Mouse (Mus musculus) induced T-regulatory cell, adult 2 months (primary cell): ENCODE data around the gene Higd1c.
"Not testable (repeated sequence)": the region's sequence is repeated elsewhere in the genome, so short reads cannot be mapped to it uniquely, and the experiment has no call there.

Experiments
- DNase-seq: peaks from one replicate; pipeline ENCODE4 v3.0.0-alpha.2; 2012; ENCODE audit warnings: low read depth

Gene Higd1c

GRCm38 (mm10) chr15:100355876-100356275 lies 8.5 kb upstream of the Higd1c start:
- DNase-seq: no peak

GRCm38 (mm10) chr15:100365967-100366366 lies 1.6 kb downstream of the Higd1c start:
- not testable (repeated sequence) for DNase-seq

GRCm38 (mm10) chr15:100367119-100367518 lies 2.8 kb downstream of the Higd1c start:
- no peak for DNase-seq

GRCm38 (mm10) chr15:100375066-100375465 lies 10.7 kb downstream of the Higd1c start:
- DNase-seq: peak; percentile 65

- DNase-seq: not testable (repeated sequence)
Observed at GRCm38 (mm10) chr15:100377847-100378505, 13.6 kb downstream of the Higd1c start.

GRCm38 (mm10) chr15:100379658-100380057 lies 15.3 kb downstream of the Higd1c start:
- DNase-seq: no peak

GRCm38 (mm10) chr15:100380104-100380503 lies 15.8 kb downstream of the Higd1c start:
- DNase-seq: no peak

GRCm38 (mm10) chr15:100385705-100386104 lies 21.4 kb downstream of the Higd1c start:
- no peak for DNase-seq

- no peak for DNase-seq
Observed at GRCm38 (mm10) chr15:100387544-100388223, 23.3 kb downstream of the Higd1c start.

- no peak for DNase-seq
Observed at GRCm38 (mm10) chr15:100388224-100388835, 24.0 kb downstream of the Higd1c start.

GRCm38 (mm10) chr15:100388886-100389285 lies 24.5 kb downstream of the Higd1c start:
- no peak for DNase-seq

GRCm38 (mm10) chr15:100391066-100391465 lies 26.7 kb downstream of the Higd1c start:
- no peak for DNase-seq

- DNase-seq: no peak
Observed at GRCm38 (mm10) chr15:100391599-100391998, 27.3 kb downstream of the Higd1c start.

GRCm38 (mm10) chr15:100393016-100393415 lies 28.7 kb downstream of the Higd1c start:
- no peak for DNase-seq

- no peak for DNase-seq
Observed at GRCm38 (mm10) chr15:100395561-100395960, 31.2 kb downstream of the Higd1c start.

- no peak for DNase-seq
Observed at GRCm38 (mm10) chr15:100400592-100401250, 36.4 kb downstream of the Higd1c start.

- no peak for DNase-seq
Observed at GRCm38 (mm10) chr15:100401811-100402210, 37.5 kb downstream of the Higd1c start.

- no peak for DNase-seq
Observed at GRCm38 (mm10) chr15:100402347-100402746, 38.0 kb downstream of the Higd1c start.

GRCm38 (mm10) chr15:100402798-100403197 lies 38.5 kb downstream of the Higd1c start:
- no peak for DNase-seq

- no peak for DNase-seq
Observed at GRCm38 (mm10) chr15:100403318-100404000, 39.1 kb downstream of the Higd1c start.

GRCm38 (mm10) chr15:100406088-100406487 lies 41.7 kb downstream of the Higd1c start:
- peak; percentile 14 for DNase-seq
